Mouse (Mus musculus): ENCODE measurements around the gene Hsph1. TPM values are rescaled to one million over a fixed set of nuclear protein-coding genes. Genes with fewer than 3 reads are reported as not detected.

Hsph1 gene
- total RNA-seq (2023): 100 to 1,000 TPM; 150 to 204 TPM

GRCm38 (mm10) chr5:149636075-149636920 is at the start of gene Hsph1:
Hsph1 (minus strand) TSS chr5:149636376.

GRCm38 (mm10) chr5:149678100-149678989 is 42.2 kb upstream of the Hsph1 start, which contains the start of gene B3glct:
B3glct (plus strand) TSS chr5:149678230.

Other genes with a start within 250 kb of the Hsph1 start
- gene Medag, start 224.6 kb downstream of the Hsph1 start, total RNA-seq (2023): not detected
- gene Tex26, start 196.7 kb downstream of the Hsph1 start, total RNA-seq (2023): under 1 TPM in 1 of 2 experiments, not detected in 1; 0.68 TPM
- gene Wdr95, start 107.7 kb downstream of the Hsph1 start, total RNA-seq (2023): 1 to 10 TPM in 1 of 2 experiments, under 1 TPM in 1; 0.24 to 1.9 TPM
- gene B3glct, start 41.9 kb upstream of the Hsph1 start, total RNA-seq (2023): 1 to 10 TPM; 4.4 to 5.4 TPM